Mouse (Mus musculus) small intestine, adult 2 months (tissue): Measurements from ENCODE around the gene Cys1.

Experiments
- CTCF ChIP-seq: fragments of 200-500 bp; IDR thresholded peaks from 2 replicates; pipeline ENCODE4 v1.5.1; 2012; ENCODE audit warnings: low read depth, mild to moderate bottlenecking, control low read depth, inconsistent platforms, low read length, moderate library complexity, mixed read lengths; ENCODE audit not compliant: insufficient replicate concordance, insufficient read length; ENCODE audit errors: extremely low read depth
- POLR2A ChIP-seq: fragments of 200-500 bp; IDR thresholded peaks from 2 replicates; pipeline ENCODE4 v1.6.1; 2012; ENCODE audit warnings: low read depth, mild to moderate bottlenecking, control low read depth, inconsistent platforms, low read length, moderate library complexity

DNA sequence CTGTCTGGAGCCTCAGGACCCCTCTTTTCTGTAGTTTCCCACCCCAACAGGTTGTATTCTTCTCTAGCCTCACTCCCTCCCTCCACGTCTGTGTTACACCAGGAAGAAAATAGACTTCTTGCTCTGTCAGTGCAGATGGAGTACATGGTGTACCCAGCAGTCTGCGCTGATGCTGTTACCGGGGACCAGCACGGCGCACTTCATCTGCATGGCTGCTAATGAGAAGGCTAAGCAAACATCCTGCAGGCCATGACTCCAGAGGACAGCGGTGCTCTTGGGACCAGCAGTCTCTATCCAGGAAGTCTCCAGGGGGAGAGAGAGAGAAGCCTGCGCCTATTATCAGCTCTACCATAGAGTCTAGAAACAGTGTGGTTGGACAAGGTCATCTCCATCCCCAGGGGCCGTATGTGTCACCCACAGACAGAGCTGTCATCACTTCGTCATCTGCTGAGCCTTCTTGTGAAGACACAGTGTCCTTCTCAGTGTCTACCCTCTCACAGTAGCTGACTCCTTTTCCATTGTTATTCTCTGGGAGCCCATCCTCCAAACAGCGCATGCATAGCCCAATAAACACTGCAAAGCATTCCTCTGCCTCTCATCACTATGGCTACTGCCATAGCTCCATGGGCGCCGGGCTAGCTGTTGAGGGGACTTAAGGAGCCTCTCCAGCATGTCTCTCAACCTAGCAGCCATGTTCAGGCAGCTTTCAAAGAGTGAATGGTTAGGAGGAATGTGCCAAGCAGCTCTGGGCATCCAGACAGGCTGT lies 57.9 kb downstream of the Cys1 start:
- TF ChIP-seq POLR2A (no peak), CTCF (no peak)
